Mouse (Mus musculus) erythroblast, embryonic 14.5 days (primary cell): ENCODE measurements around the gene Dgcr6. TPM values are rescaled to one million over a fixed set of nuclear protein-coding genes. Genes with fewer than 3 reads are reported as not detected.

Source experiments
- H3K27me3 ChIP-seq: 2 replicates; pipeline ENCODE4 v1.6.1; 2012; ENCODE audit warnings: inconsistent platforms; ENCODE audit not compliant: control insufficient read depth
- H3K36me3 ChIP-seq: 2 replicates; pipeline ENCODE4 v1.6.1; 2012; ENCODE audit warnings: mild to moderate bottlenecking, inconsistent platforms; ENCODE audit not compliant: control insufficient read depth
- H3K4me1 ChIP-seq: 2 replicates; pipeline ENCODE4 v1.6.1; 2012; ENCODE audit warnings: inconsistent platforms; ENCODE audit not compliant: control insufficient read depth
- H3K4me3 ChIP-seq: replicated peaks from 2 replicates; pipeline ENCODE3; 2012; ENCODE audit warnings: moderate library complexity, mild to moderate bottlenecking, inconsistent platforms
- H3K9me3 ChIP-seq: 2 replicates; pipeline ENCODE4 v1.6.1; 2012; ENCODE audit warnings: low read length, inconsistent platforms, mixed read lengths; ENCODE audit not compliant: control insufficient read depth
- GATA1 ChIP-seq: IDR thresholded peaks from 2 replicates; pipeline ENCODE4 v1.6.1; 2012; ENCODE audit warnings: low read length, inconsistent platforms, mixed read lengths
- TAL1 ChIP-seq: IDR thresholded peaks from 3 replicates; pipeline ENCODE4 v1.6.1; 2012; ENCODE audit warnings: low read length, inconsistent platforms, mixed read lengths
- polyA plus RNA-seq: library from polyadenylated mRNA; stranded (reverse); fragments of >175 nt; gene quantifications from 2 replicates; pipeline ENCODE4 v1.2.3, GENCODE M21; 2012

The Dgcr6 gene
- polyA plus RNA-seq, 1 experiment, result 0.66 TPM

GRCm38 (mm10) chr16:18079300-18079699 lies 26.6 kb downstream of the Dgcr6 start:
- H3K4me1 ChIP-seq, result no peaks in the 10 kb centered on the region; the same call in 1 of the 2 replicates
- TF ChIP-seq TAL1, result no peak
- no peaks in the 10 kb centered on the region for H3K36me3 ChIP-seq
- no peak overlapping the region for H3K4me3 ChIP-seq
- no peaks in the 10 kb centered on the region for H3K9me3 ChIP-seq
- no peaks in the 10 kb centered on the region for H3K27me3 ChIP-seq

GRCm38 (mm10) chr16:18080171-18080570 lies 27.5 kb downstream of the Dgcr6 start:
- Histone ChIP-seq H3K27me3 (no peaks in the 10 kb centered on the region), H3K36me3 (no peaks in the 10 kb centered on the region), H3K4me1 (no peaks in the 10 kb centered on the region; the same call in 1 of the 2 replicates), H3K9me3 (no peaks in the 10 kb centered on the region), H3K4me3 (no peak overlapping the region)
- TF ChIP-seq TAL1, result no peak
- TF ChIP-seq GATA1, result no peak

- no peaks in the 10 kb centered on the region for H3K36me3 ChIP-seq
- H3K4me3 ChIP-seq, result no peak overlapping the region
- no peak for TF ChIP-seq GATA1
- no peak for TF ChIP-seq TAL1
- no peaks in the 10 kb centered on the region for H3K27me3 ChIP-seq
- H3K9me3 ChIP-seq, result no peaks in the 10 kb centered on the region
- H3K4me1 ChIP-seq, result no peaks in the 10 kb centered on the region; the same call in 1 of the 2 replicates
These were observed 28.6 kb downstream of the Dgcr6 start for GRCm38 (mm10) chr16:18081149-18081827.

DNA sequence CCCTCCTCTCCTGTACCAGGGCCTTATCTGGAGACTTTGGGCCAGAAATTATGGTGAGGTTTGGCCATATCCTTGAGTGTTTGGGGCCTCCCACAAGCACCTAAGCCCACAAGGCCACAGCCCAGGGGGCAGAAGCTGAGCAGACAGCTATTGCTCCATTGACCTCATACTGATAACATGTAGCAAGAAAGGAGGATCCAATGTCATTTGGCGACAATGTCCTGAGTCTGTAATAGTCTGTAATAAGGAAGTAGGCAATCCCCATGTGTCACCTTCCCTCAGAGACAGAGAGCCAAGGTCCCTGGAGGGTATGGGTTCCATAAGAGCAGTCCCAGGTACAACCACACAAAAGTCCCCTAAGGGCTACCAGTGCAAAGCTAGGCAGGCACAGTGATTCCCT lies 29.6 kb downstream of the Dgcr6 start:
- Histone ChIP-seq H3K4me1 (no peaks in the 10 kb centered on the region; the same call in 1 of the 2 replicates), H3K36me3 (no peaks in the 10 kb centered on the region), H3K9me3 (no peaks in the 10 kb centered on the region), H3K4me3 (no peak overlapping the region), H3K27me3 (no peaks in the 10 kb centered on the region; the same call in 1 of the 2 replicates)
- TF ChIP-seq TAL1, result no peak

DNA sequence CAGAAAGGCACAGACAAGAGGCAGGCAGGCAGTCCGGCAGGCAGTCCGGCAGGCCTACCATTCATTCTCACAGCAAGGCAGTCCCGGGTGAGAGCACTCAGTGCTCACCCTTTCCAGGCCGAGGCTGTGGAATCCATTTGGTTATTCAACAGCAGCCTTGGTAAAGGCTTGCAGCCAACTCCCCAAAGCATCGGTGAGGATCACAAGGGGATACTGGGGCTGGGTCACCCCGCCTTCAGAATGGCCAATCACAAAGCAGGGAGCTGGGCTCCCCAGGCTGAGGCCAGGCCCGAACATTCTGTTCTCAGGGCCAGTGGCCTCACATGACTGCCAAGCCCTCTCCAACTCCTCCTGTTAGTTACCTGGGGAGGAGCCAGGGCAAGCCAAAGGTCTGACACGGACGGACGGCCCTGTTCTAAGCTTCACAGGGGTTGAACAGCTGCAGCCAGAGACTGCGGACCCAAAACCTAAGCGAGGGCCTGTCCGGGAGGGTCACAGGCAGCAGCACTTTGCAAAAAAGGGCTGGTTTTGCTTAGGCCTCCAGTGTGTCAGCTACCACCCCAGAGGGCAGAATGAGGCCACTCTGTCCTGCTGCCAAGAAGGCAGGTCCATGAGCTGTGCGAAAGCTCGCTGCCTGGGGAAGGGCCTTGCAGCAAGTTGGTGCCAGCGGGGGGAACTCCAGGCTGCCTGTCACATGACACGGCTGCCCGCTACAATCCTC lies 30.7 kb downstream of the Dgcr6 start:
- Histone ChIP-seq H3K4me1 (peaks cover 5% of the 10 kb centered on the region), H3K9me3 (no peaks in the 10 kb centered on the region), H3K27me3 (peaks cover 10% of the 10 kb centered on the region), H3K36me3 (no peaks in the 10 kb centered on the region), H3K4me3 (no peak overlapping the region)
- no peak for TF ChIP-seq TAL1
- TF ChIP-seq GATA1, result no peak

DNA sequence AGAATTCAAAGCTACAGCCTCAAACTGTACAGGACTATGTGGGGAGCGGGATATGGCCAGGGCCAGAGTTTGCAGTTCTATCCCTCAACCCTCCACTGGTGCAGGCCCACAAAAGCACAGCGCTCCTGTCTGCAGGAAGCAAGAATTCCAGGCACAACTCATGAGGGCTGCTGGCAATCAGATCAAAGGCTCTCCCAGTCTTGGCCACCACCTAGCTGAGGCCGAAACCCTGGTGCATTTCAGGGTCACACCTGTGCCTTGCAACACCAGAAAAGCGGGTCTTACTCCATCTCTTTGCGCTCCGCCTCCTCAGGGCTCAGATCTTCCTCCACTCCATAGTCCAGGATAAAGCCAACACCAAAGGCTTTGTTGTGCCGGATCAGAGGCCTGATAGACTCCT lies 31.6 kb downstream of the Dgcr6 start:
- no peak for TF ChIP-seq TAL1
- TF ChIP-seq GATA1, result no peak
- Histone ChIP-seq H3K27me3 (peaks cover 19% of the 10 kb centered on the region), H3K4me3 (no peak overlapping the region), H3K4me1 (peaks cover 14% of the 10 kb centered on the region), H3K36me3 (no peaks in the 10 kb centered on the region), H3K9me3 (peaks cover 2% of the 10 kb centered on the region; the same call in 1 of the 2 replicates)

DNA sequence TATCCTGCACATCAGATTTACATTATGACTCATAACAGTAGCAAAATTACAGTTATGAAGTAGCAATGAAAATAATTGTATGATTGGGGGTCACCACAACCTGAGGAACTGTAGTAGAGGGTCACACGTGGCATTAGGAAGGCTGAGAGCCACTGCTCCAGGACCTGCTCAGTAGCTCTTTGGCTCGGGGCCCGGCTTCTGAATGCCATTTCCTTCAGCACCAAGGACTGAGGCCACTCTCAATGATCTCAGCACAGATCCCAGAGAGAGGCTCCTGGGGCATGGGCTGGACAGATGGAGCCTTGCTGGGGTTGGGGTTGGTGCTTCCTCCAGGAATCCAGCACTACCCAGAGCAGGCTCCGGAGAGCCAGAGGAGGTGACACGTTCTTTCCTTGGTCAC lies 34.4 kb downstream of the Dgcr6 start:
- Histone ChIP-seq H3K36me3 (no peaks in the 10 kb centered on the region), H3K9me3 (peaks cover 2% of the 10 kb centered on the region; the same call in 1 of the 2 replicates), H3K4me3 (no peak overlapping the region), H3K27me3 (peaks cover 32% of the 10 kb centered on the region), H3K4me1 (peaks cover 18% of the 10 kb centered on the region)
- TF ChIP-seq GATA1 (no peak), TAL1 (no peak)

DNA sequence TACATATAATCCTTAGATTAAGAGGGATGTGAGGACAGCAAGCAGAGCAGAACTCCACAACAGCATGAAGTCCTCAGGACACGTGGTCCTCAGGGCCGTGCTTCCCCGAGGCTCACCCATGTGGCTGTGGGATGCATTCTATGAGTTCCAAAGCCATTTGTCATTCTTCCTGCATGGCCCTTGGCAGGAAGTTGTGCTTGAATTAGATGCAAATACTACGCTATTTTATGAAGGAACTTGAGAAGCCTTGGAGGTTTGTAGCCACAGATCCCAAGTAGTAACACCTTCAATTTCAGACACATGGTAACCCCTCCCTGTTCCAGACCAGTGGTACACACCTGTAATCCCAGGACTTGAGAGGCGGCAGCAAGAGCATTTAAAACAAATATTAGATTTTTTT lies 43.7 kb downstream of the Dgcr6 start:
- H3K4me1 ChIP-seq, result no peaks in the 10 kb centered on the region
- no peak overlapping the region for H3K4me3 ChIP-seq
- no peak for TF ChIP-seq GATA1
- no peak for TF ChIP-seq TAL1
- no peaks in the 10 kb centered on the region for H3K36me3 ChIP-seq
- no peaks in the 10 kb centered on the region; the same call in 1 of the 2 replicates for H3K27me3 ChIP-seq
- H3K9me3 ChIP-seq, result peaks cover 3% of the 10 kb centered on the region

DNA sequence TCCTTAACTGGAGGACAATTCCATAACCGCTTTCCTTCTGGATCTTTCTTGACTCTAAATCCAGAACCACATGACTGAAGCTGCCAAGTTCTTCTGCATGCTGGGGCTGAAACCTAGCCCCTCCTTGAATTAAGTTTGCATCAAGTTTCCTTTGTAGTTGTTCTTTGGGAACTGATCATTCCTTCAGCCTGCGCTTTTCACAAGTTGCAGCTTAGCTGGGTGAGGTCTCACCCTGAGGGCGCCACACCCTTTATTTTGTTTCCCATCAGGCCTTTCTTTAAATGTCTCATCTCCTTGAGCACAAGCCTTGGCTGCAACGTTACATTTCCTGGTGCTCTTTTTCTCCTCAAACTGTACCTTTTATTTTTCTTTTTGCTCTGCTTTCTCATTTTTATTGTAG lies 50.2 kb downstream of the Dgcr6 start:
- Histone ChIP-seq H3K4me1 (no peaks in the 10 kb centered on the region), H3K4me3 (no peak overlapping the region), H3K27me3 (no peaks in the 10 kb centered on the region), H3K9me3 (no peaks in the 10 kb centered on the region), H3K36me3 (no peaks in the 10 kb centered on the region)
- TF ChIP-seq GATA1 (no peak), TAL1 (no peak)
